Mouse (Mus musculus) naive thymus-derived CD4-positive, alpha-beta T cell, adult 2 months (primary cell): Measurements from ENCODE around the gene Glyatl3.

Experiments
- DNase-seq: peaks from one replicate; pipeline ENCODE4 v3.0.0-alpha.2; 2011; ENCODE audit warnings: low read depth

Gene Glyatl3

GRCm38 (mm10) chr17:40855065-40855464 lies 59.1 kb downstream of the Glyatl3 start:
- DNase-seq: no peak
